Mouse (Mus musculus) thymus, adult 2 months (tissue): ENCODE data around the gene Bcl9l.

Experiments used
- CTCF ChIP-seq: fragments of 200-500 bp; IDR thresholded peaks from 2 replicates; pipeline ENCODE4 v1.5.1; 2012; ENCODE audit warnings: mild to moderate bottlenecking, control low read depth, low read length, moderate library complexity, borderline replicate concordance; ENCODE audit not compliant: control insufficient read depth, poor library complexity, insufficient read depth; ENCODE audit errors: extremely low read depth
- POLR2A ChIP-seq: fragments of 200-500 bp; IDR thresholded peaks from 2 replicates; pipeline ENCODE4 v1.6.1; 2012; ENCODE audit warnings: mild to moderate bottlenecking, low read length, control low read depth, moderate library complexity; ENCODE audit not compliant: control insufficient read depth, poor library complexity, insufficient read depth; ENCODE audit errors: extremely low read depth

- TF ChIP-seq CTCF (no peak), POLR2A (no peak)
Observed at GRCm38 (mm10) chr9:44507345-44507744, 24.7 kb downstream of the Bcl9l start.
